Mouse (Mus musculus) skeletal muscle tissue, postnatal 0 days (tissue): Measurements from ENCODE around the gene Onecut1. TPM values are rescaled to one million over a fixed set of nuclear protein-coding genes. Genes with fewer than 3 reads are reported as not detected.

Source experiments
- polyA plus RNA-seq: library from polyadenylated mRNA; unstranded; fragments of >200 nt; fragmentation: Nextera tagmentation; extraction: Ambion mirVana; gene quantifications from 2 replicates; pipeline ENCODE4 v1.2.1, GENCODE M21; 2015

Onecut1 gene
- polyA plus RNA-seq = not detected in 2 replicates

GRCm38 (mm10) chr9:74861561-74861980, at the start of gene Onecut1:
Gene Onecut1, plus strand, starts transcription at chr9:74861921.

Other genes with a start within 250 kb of the Onecut1 start
- 14.1 and 15.1 TPM in 2 replicates for gene Fam214a, start 91.0 kb downstream of the Onecut1 start, polyA plus RNA-seq
- 175 and 217 TPM in 2 replicates for gene Arpp19, start 175.7 kb downstream of the Onecut1 start, polyA plus RNA-seq
- 6.8 and 9.2 TPM in 2 replicates for gene Myo5a, start 209.1 kb downstream of the Onecut1 start, polyA plus RNA-seq